Mouse (Mus musculus): ENCODE data around the gene Nrap. TPM values are rescaled to one million over a fixed set of nuclear protein-coding genes. Genes with fewer than 3 reads are reported as not detected.

Gene Nrap
- polyA plus RNA-seq, 1 experiment = 0.01 TPM

DNA sequence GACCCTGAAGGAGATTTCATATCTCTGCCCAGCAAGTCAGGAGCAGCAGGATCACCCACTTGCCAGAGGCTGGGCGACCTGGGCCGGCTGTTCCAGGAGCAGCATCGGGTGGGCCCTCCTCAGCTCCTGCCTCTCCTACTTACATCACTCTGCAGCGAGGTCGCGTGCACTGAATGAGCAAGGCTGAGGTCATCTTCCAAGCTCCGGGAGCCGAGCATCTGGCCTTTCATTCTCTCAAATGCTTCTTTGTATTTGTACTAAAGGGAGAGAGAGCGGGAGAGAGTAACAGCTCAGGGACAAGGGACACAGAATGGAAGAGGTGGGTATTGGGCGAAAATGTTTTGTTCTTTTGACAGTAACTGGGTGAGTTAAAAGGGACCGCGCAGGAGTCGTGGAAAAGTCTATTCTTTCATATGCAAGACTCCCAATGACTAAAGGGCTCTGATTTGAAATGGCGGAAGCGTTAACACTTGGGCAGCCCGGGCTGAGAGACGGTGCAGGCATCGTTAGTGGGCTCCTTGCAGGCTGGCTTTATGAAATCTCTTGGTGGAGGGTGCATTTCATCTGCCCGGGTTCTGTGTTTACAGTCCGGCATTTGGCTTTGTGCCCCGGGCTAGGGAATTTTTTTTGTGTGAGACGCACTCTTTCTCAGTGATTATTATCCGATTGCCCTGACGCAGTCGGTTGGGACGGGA, 45.8 kb downstream of the Nrap start:
- Histone ChIP-seq H3K4me3 (replicated peaks) (no peak overlapping the region), H3K4me1 (ENCODE audit: control insufficient read depth) (no peaks in the 10 kb centered on the region), H3K9me3 (ENCODE audit: control insufficient read depth, low read length) (peaks cover 5% of the 10 kb centered on the region), H3K27me3 (ENCODE audit: control insufficient read depth) (0 out of 2 replicates have a peak, but pooled peaks cover 3% of the 10 kb centered on the region), H3K36me3 (ENCODE audit: control insufficient read depth) (no peaks in the 10 kb centered on the region)
- TF ChIP-seq TAL1 (IDR thresholded peaks at IDR 0.05; ENCODE audit: low read length) = no peak
- no peak for TF ChIP-seq GATA1 (IDR thresholded peaks at IDR 0.05; ENCODE audit: low read length)

- no peaks in the 10 kb centered on the region for H3K4me1 ChIP-seq (ENCODE audit: control insufficient read depth)
- no peak for TF ChIP-seq GATA1 (IDR thresholded peaks at IDR 0.05; ENCODE audit: low read length)
- TF ChIP-seq TAL1 (IDR thresholded peaks at IDR 0.05; ENCODE audit: low read length) = no peak
- no peak overlapping the region for H3K4me3 ChIP-seq (replicated peaks)
- H3K9me3 ChIP-seq (ENCODE audit: control insufficient read depth, low read length) = peaks cover 5% of the 10 kb centered on the region
- no peaks in the 10 kb centered on the region for H3K36me3 ChIP-seq (ENCODE audit: control insufficient read depth)
- H3K27me3 ChIP-seq (ENCODE audit: control insufficient read depth) = 0 out of 2 replicates have a peak, but pooled peaks cover 3% of the 10 kb centered on the region
Observed at GRCm38 (mm10) chr19:56342006-56342405, 47.8 kb downstream of the Nrap start.

DNA sequence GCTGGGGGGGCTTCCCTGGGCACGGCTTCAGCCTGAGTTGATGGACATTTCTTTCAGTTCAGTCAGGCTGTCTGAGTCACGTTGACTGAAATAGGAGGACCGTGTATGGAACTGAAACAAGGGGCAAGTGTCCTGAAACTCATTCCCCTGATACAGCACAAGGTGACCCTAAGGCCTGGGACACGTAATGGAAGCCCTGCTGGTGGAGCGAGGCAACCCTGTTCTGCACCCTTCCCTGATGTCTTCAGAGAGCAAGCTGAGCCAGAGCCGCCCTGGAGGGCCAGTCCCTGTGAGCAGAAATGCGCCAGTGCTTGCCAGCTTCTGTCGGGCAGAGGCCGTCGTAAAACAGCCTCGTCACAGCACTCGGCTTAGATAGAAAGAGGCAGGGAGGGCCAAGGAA, 53.0 kb downstream of the Nrap start:
- Histone ChIP-seq H3K27me3 (ENCODE audit: control insufficient read depth) (no peaks in the 10 kb centered on the region), H3K4me1 (ENCODE audit: control insufficient read depth) (no peaks in the 10 kb centered on the region), H3K36me3 (ENCODE audit: control insufficient read depth) (no peaks in the 10 kb centered on the region), H3K4me3 (replicated peaks) (no peak overlapping the region), H3K9me3 (ENCODE audit: control insufficient read depth, low read length) (peaks cover 5% of the 10 kb centered on the region)
- TF ChIP-seq TAL1 (IDR thresholded peaks at IDR 0.05; ENCODE audit: low read length) (no peak), GATA1 (IDR thresholded peaks at IDR 0.05; ENCODE audit: low read length) (no peak)

DNA sequence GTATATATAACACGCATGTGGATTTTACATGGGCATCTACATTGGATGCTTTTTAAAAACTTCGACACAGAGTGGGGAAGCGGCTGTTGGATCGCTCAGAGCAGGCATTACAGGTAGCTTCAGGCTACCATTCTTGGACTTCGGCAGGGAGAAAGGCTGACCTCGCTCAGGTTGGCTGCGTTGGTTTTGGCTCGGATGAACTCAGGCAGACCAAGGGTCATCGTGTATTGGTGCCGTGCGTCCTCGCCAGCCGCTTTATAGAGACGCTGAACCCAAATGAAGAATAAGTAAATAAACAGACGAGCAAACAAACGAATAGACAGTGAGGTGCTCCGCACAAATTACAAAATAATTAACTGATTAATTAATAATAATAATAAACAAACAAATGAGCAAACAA, 53.5 kb downstream of the Nrap start:
- Histone ChIP-seq H3K9me3 (ENCODE audit: control insufficient read depth, low read length) (peaks cover 5% of the 10 kb centered on the region), H3K4me3 (replicated peaks) (no peak overlapping the region), H3K27me3 (ENCODE audit: control insufficient read depth) (no peaks in the 10 kb centered on the region), H3K36me3 (ENCODE audit: control insufficient read depth) (no peaks in the 10 kb centered on the region), H3K4me1 (ENCODE audit: control insufficient read depth) (no peaks in the 10 kb centered on the region)
- TF ChIP-seq TAL1 (IDR thresholded peaks at IDR 0.05; ENCODE audit: low read length) (no peak), GATA1 (IDR thresholded peaks at IDR 0.05; ENCODE audit: low read length) (no peak)

GRCm38 (mm10) chr19:56326243-56326855, 63.5 kb downstream of the Nrap start:
- TF ChIP-seq GATA1 (IDR thresholded peaks at IDR 0.05; ENCODE audit: low read length) = no peak
- TF ChIP-seq TAL1 (IDR thresholded peaks at IDR 0.05; ENCODE audit: low read length) = no peak
- no peak overlapping the region for H3K4me3 ChIP-seq (replicated peaks)
- no peaks in the 10 kb centered on the region for H3K9me3 ChIP-seq (ENCODE audit: control insufficient read depth, low read length)
- H3K4me1 ChIP-seq (ENCODE audit: control insufficient read depth) = no peaks in the 10 kb centered on the region
- no peaks in the 10 kb centered on the region for H3K36me3 ChIP-seq (ENCODE audit: control insufficient read depth)
- H3K27me3 ChIP-seq (ENCODE audit: control insufficient read depth) = no peaks in the 10 kb centered on the region

- H3K4me3 ChIP-seq (replicated peaks) = no peak overlapping the region
- no peaks in the 10 kb centered on the region for H3K9me3 ChIP-seq (ENCODE audit: control insufficient read depth, low read length)
- TF ChIP-seq TAL1 (IDR thresholded peaks at IDR 0.05; ENCODE audit: low read length) (no peak), GATA1 (IDR thresholded peaks at IDR 0.05; ENCODE audit: low read length) (no peak)
- H3K4me1 ChIP-seq (ENCODE audit: control insufficient read depth) = no peaks in the 10 kb centered on the region
- H3K36me3 ChIP-seq (ENCODE audit: control insufficient read depth) = no peaks in the 10 kb centered on the region
- no peaks in the 10 kb centered on the region for H3K27me3 ChIP-seq (ENCODE audit: control insufficient read depth)
Observed at GRCm38 (mm10) chr19:56325676-56326075, 64.2 kb downstream of the Nrap start.

DNA sequence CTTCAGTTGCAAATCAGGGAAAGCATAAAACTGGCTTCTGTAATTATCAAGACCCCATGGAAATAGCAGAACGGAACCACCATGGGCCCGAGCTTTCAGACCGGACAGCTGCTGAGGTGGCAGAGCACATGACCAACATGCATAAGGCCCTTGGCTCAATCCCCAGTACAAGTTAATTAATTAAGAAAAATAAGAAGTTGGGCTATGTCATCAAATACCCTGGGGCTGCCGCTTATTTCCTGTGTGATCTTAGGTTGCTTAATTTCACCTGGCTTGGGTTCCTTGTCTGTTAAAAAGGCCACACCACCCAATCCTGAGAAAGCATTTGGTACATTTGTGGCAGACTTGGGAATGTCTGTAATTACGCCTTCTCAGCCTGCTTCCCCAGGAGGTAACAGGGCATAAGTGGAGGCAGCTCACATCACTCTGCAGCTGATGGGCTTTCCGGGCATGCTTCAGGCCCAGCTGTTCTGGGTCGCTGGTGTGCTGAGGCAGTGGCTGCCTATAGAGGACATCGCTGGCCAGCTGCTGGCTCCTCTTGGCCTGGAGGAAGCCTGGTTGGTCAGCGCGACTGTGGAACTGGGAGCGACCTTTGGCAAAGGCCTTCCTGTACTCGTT, 68.4 kb downstream of the Nrap start:
- peaks cover 16% of the 10 kb centered on the region for H3K4me1 ChIP-seq (ENCODE audit: control insufficient read depth)
- H3K9me3 ChIP-seq (ENCODE audit: control insufficient read depth, low read length) = no peaks in the 10 kb centered on the region
- H3K27me3 ChIP-seq (ENCODE audit: control insufficient read depth) = no peaks in the 10 kb centered on the region
- no peak overlapping the region for H3K4me3 ChIP-seq (replicated peaks)
- H3K36me3 ChIP-seq (ENCODE audit: control insufficient read depth) = no peaks in the 10 kb centered on the region; the same call in 1 of the 2 replicates
- TF ChIP-seq TAL1 (IDR thresholded peaks at IDR 0.05; ENCODE audit: low read length) (no peak), GATA1 (IDR thresholded peaks at IDR 0.05; ENCODE audit: low read length) (no peak)

DNA sequence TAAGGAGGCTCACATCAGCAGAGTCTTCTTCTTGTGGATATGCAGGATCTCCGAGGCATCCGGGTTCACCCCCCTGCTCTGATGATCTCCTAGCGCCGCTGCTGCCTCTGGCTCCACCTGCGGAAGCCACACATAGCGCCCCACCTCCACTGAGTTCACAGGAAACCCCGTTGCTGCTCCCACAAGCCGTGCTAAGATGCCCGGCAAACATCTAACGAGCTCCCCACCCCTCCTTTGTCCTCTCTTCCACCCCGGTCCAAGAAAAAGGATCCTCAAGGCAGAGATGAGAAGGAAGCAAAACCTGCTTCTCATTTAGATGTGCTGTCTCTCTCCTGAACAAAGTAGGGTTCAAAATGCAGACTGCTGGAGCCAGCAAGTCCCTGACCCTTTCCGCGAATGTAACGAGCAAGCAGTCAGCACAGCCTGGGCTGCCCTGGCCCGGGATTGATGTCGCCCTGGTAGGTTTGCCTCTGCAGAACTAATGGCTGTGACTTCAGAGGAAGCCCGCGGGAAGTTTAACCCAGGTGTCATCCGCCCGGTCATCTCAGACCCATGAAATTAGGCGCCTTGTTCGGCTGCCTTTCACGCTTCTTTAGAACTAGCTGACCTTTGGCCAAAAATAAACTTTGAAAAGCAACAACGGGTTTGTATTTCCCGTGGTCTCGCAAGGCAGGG, 69.5 kb downstream of the Nrap start:
- H3K9me3 ChIP-seq (ENCODE audit: control insufficient read depth, low read length) = no peaks in the 10 kb centered on the region
- H3K36me3 ChIP-seq (ENCODE audit: control insufficient read depth) = no peaks in the 10 kb centered on the region; the same call in 1 of the 2 replicates
- H3K27me3 ChIP-seq (ENCODE audit: control insufficient read depth) = no peaks in the 10 kb centered on the region
- no peak for TF ChIP-seq TAL1 (IDR thresholded peaks at IDR 0.05; ENCODE audit: low read length)
- no peak for TF ChIP-seq GATA1 (IDR thresholded peaks at IDR 0.05; ENCODE audit: low read length)
- H3K4me1 ChIP-seq (ENCODE audit: control insufficient read depth) = peaks cover 16% of the 10 kb centered on the region
- H3K4me3 ChIP-seq (replicated peaks) = peak overlapping the region; percentile 21

GRCm38 (mm10) chr19:56319629-56320028, 70.2 kb downstream of the Nrap start:
- H3K36me3 ChIP-seq (ENCODE audit: control insufficient read depth) = no peaks in the 10 kb centered on the region; the same call in 1 of the 2 replicates
- no peaks in the 10 kb centered on the region for H3K9me3 ChIP-seq (ENCODE audit: control insufficient read depth, low read length)
- TF ChIP-seq GATA1 (IDR thresholded peaks at IDR 0.05; ENCODE audit: low read length) = no peak
- no peak for TF ChIP-seq TAL1 (IDR thresholded peaks at IDR 0.05; ENCODE audit: low read length)

More at GRCm38 (mm10) chr19:56319629-56320028, 70.2 kb downstream of the Nrap start:
- H3K4me3 ChIP-seq (replicated peaks) = no peak overlapping the region
- H3K4me1 ChIP-seq (ENCODE audit: control insufficient read depth) = peaks cover 16% of the 10 kb centered on the region
- H3K27me3 ChIP-seq (ENCODE audit: control insufficient read depth) = no peaks in the 10 kb centered on the region
